Comparison of ENCODE assay signal across 20 mouse cellular contexts in the genomic region with DNA sequence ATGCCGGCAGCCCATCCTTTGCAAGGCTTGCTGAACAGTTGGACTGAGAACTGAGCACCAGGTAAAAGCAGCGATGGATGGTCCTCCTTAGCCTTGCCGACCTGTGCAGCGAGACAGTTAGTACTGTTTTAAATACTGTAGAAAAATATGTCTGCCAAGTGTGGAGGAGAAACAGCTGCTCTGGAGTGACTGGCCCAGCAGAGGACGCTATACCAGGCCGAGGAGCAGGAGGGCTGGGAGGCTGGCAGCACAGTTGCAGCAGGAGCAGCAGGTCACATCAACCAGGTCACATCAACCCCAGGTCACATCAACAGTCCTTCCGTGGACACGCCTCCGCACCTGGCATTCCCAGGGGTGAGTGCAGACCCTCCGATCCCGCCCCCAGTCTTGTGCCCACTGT. TPM values are rescaled to one million over a fixed set of nuclear protein-coding genes. Genes with fewer than 3 reads are reported as not detected.
DNase-seq lines count a peak whose midpoint lies in the region; ATAC-seq lines count a peak whose summit lies in the region.
"Had no signal": no experiment of that assay in that cellular context is flagged by ENCODE, and none has a peak within 500 bp of the region (broad histone marks: within the 10 kb centered on the region; RNA-seq: fewer than 3 reads in every experiment).

No protein-coding gene starts in this region.

- H3K9ac ChIP-seq in hindbrain, embryonic 12.5 days = no peak overlapping the region
- H3K9ac ChIP-seq in midbrain, embryonic 12.5 days (replicated peaks) = no peak overlapping the region
- H3K9ac ChIP-seq: embryonic facial prominence, embryonic 13.5 days; forebrain, embryonic 15.5 days; heart, embryonic 13.5 days; hindbrain, embryonic 14.5 days had no signal

- H3K36me3 ChIP-seq in hindbrain, embryonic 12.5 days = peaks cover 64% of the 10 kb centered on the region
- peaks cover 75% of the 10 kb centered on the region for H3K36me3 ChIP-seq in hindbrain, embryonic 10.5 days
- H3K36me3 ChIP-seq in midbrain, embryonic 12.5 days = peaks cover 68% of the 10 kb centered on the region
- H3K36me3 ChIP-seq in midbrain, embryonic 10.5 days = peaks cover 73% of the 10 kb centered on the region
- H3K36me3 ChIP-seq: G1E had no signal

- H3K27ac ChIP-seq in hindbrain, embryonic 12.5 days = no peak overlapping the region
- H3K27ac ChIP-seq in hindbrain, embryonic 10.5 days = no peak overlapping the region
- H3K27ac ChIP-seq in midbrain, embryonic 12.5 days (replicated peaks) = 0 out of 2 replicates have a peak overlapping the region, but pooled peaks have one; percentile 4
- H3K27ac ChIP-seq in midbrain, embryonic 10.5 days (replicated peaks) = no peak overlapping the region
- H3K27ac ChIP-seq: embryonic facial prominence, embryonic 13.5 days; forebrain, embryonic 15.5 days; heart, embryonic 13.5 days; hindbrain, embryonic 14.5 days had no signal

- DNase-seq in hindbrain, embryonic 10.5 days (ENCODE audit: low spot score) = no peak
- DNase-seq in midbrain, embryonic 10.5 days (ENCODE audit: low spot score) = no peak
- peak; percentile 38 for DNase-seq in ZHBTc4 (ENCODE audit: low read depth, low spot score)
- no peak for DNase-seq in urinary bladder, postnatal 36 days (ENCODE audit: low spot score in 2 of 2)
- DNase-seq: adrenal gland, postnatal 10 days; cerebellum, adult 11 months; cerebellum, adult 8-10 months; cerebellum, postnatal 14 days; embryo, embryonic 11 days; gastrocnemius, postnatal 36 days; heart, adult 11 months; heart, postnatal 36 days had no signal

- H3K27me3 ChIP-seq in hindbrain, embryonic 12.5 days = no peaks in the 10 kb centered on the region
- H3K27me3 ChIP-seq in hindbrain, embryonic 10.5 days (ENCODE audit: insufficient read depth, poor library complexity, severe bottlenecking) = no peaks in the 10 kb centered on the region
- H3K27me3 ChIP-seq in midbrain, embryonic 12.5 days = no peaks in the 10 kb centered on the region
- H3K27me3 ChIP-seq in midbrain, embryonic 10.5 days (ENCODE audit: low read depth, poor library complexity, severe bottlenecking) = no peaks in the 10 kb centered on the region
- H3K27me3 ChIP-seq: CH12.LX; embryonic facial prominence, embryonic 13.5 days; forebrain, embryonic 15.5 days; heart, embryonic 13.5 days had no signal

- no peak overlapping the region for H3K4me2 ChIP-seq in hindbrain, embryonic 12.5 days (replicated peaks)
- H3K4me2 ChIP-seq in midbrain, embryonic 12.5 days (replicated peaks) = no peak overlapping the region
- H3K4me2 ChIP-seq: embryonic facial prominence, embryonic 13.5 days; forebrain, embryonic 15.5 days; heart, embryonic 13.5 days; hindbrain, embryonic 14.5 days had no signal

- 0 out of 2 replicates have a peak, but pooled peaks have one; percentile 23 for ATAC-seq in hindbrain, embryonic 12.5 days (ENCODE audit: low FRiP score)
- no peak for ATAC-seq in midbrain, embryonic 12.5 days (ENCODE audit: low FRiP score, low read depth)
- ATAC-seq: forebrain, embryonic 15.5 days had no signal

- no peak overlapping the region for H3K4me3 ChIP-seq in hindbrain, embryonic 12.5 days
- no peak overlapping the region for H3K4me3 ChIP-seq in hindbrain, embryonic 10.5 days
- no peak overlapping the region for H3K4me3 ChIP-seq in midbrain, embryonic 12.5 days
- no peak overlapping the region for H3K4me3 ChIP-seq in midbrain, embryonic 10.5 days
- H3K4me3 ChIP-seq: embryonic facial prominence, embryonic 13.5 days; forebrain, embryonic 15.5 days; heart, embryonic 13.5 days had no signal

- WGBS in hindbrain, embryonic 12.5 days = 87% methylated on average over 11 of the region's 11 CpGs
- WGBS in hindbrain, embryonic 10.5 days = 86% methylated on average over 11 of the region's 11 CpGs
- 87% methylated on average over 11 of the region's 11 CpGs for WGBS in midbrain, embryonic 12.5 days
- 94% methylated on average over 11 of the region's 11 CpGs for WGBS in midbrain, embryonic 10.5 days

- peaks cover 16% of the 10 kb centered on the region for H3K4me1 ChIP-seq in hindbrain, embryonic 12.5 days
- 0 out of 2 replicates have a peak, but pooled peaks cover 4% of the 10 kb centered on the region for H3K4me1 ChIP-seq in hindbrain, embryonic 10.5 days (replicated peaks)
- H3K4me1 ChIP-seq in midbrain, embryonic 12.5 days = no peaks in the 10 kb centered on the region
- H3K4me1 ChIP-seq in midbrain, embryonic 10.5 days = no peaks in the 10 kb centered on the region; the same call in 1 of the 2 replicates
- H3K4me1 ChIP-seq: forebrain, embryonic 15.5 days; heart, embryonic 13.5 days had no signal

- H3K9me3 ChIP-seq in hindbrain, embryonic 12.5 days (replicated peaks) = no peaks in the 10 kb centered on the region
- no peaks in the 10 kb centered on the region for H3K9me3 ChIP-seq in hindbrain, embryonic 10.5 days
- H3K9me3 ChIP-seq in midbrain, embryonic 12.5 days = no peaks in the 10 kb centered on the region
- H3K9me3 ChIP-seq in midbrain, embryonic 10.5 days (replicated peaks) = no peaks in the 10 kb centered on the region
- H3K9me3 ChIP-seq: embryonic facial prominence, embryonic 13.5 days; forebrain, embryonic 15.5 days; heart, embryonic 13.5 days had no signal

RNA-seq across cellular contexts. Expression of gene Kctd15, which starts 16.7 kb away (rescaled TPM):
- 36.9 and 42.1 TPM in 2 replicates for polyA plus RNA-seq in hindbrain, embryonic 12.5 days (2016; fragmentation: Nextera tagmentation; extraction: Ambion mirVana)
- polyA plus RNA-seq in hindbrain, embryonic 10.5 days (2016; fragmentation: Nextera tagmentation; extraction: Ambion mirVana) = 43.3 and 45.0 TPM in 2 replicates
- 35.4 and 35.8 TPM in 2 replicates for polyA plus RNA-seq in midbrain, embryonic 12.5 days (2016; fragmentation: Nextera tagmentation; extraction: Ambion mirVana)
- polyA plus RNA-seq in midbrain, embryonic 10.5 days (2016; fragmentation: Nextera tagmentation; extraction: Ambion mirVana) = 36.8 and 44.6 TPM in 2 replicates
- polyA plus RNA-seq: G1E had no signal
